In genomic region chr15:57340499-57340898, GRCm38 (mm10) we compare ENCODE assay signal across 23 mouse cellular contexts.
DNase-seq lines count a peak whose midpoint lies in the region; ATAC-seq and TF ChIP-seq lines count a peak whose summit lies in the region.
"Had no signal": no experiment of that assay in that cellular context is flagged by ENCODE, and none has a peak within 500 bp of the region (broad histone marks: within the 10 kb centered on the region; RNA-seq: fewer than 3 reads in every experiment).

No protein-coding gene starts in this region.

- H3K9me3 ChIP-seq in forebrain, embryonic 13.5 days (replicated peaks): no peaks in the 10 kb centered on the region
- H3K9me3 ChIP-seq in forebrain, embryonic 12.5 days: no peaks in the 10 kb centered on the region
- no peaks in the 10 kb centered on the region for H3K9me3 ChIP-seq in liver, postnatal 0 days (ENCODE audit: low read length)
- H3K9me3 ChIP-seq: embryonic facial prominence, embryonic 10.5 days; G1E; limb, embryonic 12.5 days; liver, embryonic 12.5 days had no signal

- peak; percentile 10 to 44 for DNase-seq in layer of hippocampus, adult 18-20 months (ENCODE audit: low spot score in 2 of 2)
- DNase-seq in layer of hippocampus, adult 9-10 months (ENCODE audit: low spot score): no peak
- peak; percentile 20 for DNase-seq in brain, embryonic 18.5 days (ENCODE audit: low read depth, low spot score)
- DNase-seq in layer of hippocampus, postnatal 14 days (ENCODE audit: low spot score in 2 of 2): peak; percentile 8 to 70
- DNase-seq in liver, postnatal 0 days: no peak
- no peak for DNase-seq in cerebellum, adult 9-11 months
- DNase-seq: gastrocnemius, postnatal 10 days; heart, adult 11 months; heart, postnatal 36 days; kidney, adult 2 months; kidney, postnatal 14 days; lung, embryonic 14.5 days; lung, postnatal 36 days; right cerebral cortex, adult 18-20 months; thymus, postnatal 14 days had no signal

- H3K4me3 ChIP-seq in forebrain, embryonic 13.5 days: no peak overlapping the region
- no peak overlapping the region for H3K4me3 ChIP-seq in forebrain, embryonic 12.5 days (replicated peaks)
- H3K4me3 ChIP-seq in liver, postnatal 0 days (ENCODE audit: low read depth, low read length): no peak overlapping the region
- H3K4me3 ChIP-seq: embryonic facial prominence, embryonic 10.5 days; limb, embryonic 12.5 days; liver, embryonic 12.5 days had no signal

- H3K36me3 ChIP-seq in forebrain, embryonic 13.5 days (ENCODE audit: poor library complexity, severe bottlenecking): no peaks in the 10 kb centered on the region
- no peaks in the 10 kb centered on the region for H3K36me3 ChIP-seq in forebrain, embryonic 12.5 days (replicated peaks)
- H3K36me3 ChIP-seq in liver, postnatal 0 days (replicated peaks; ENCODE audit: insufficient read depth, low read length): no peaks in the 10 kb centered on the region
- H3K36me3 ChIP-seq: embryonic facial prominence, embryonic 10.5 days; G1E; limb, embryonic 12.5 days; liver, embryonic 12.5 days had no signal

- H3K9ac ChIP-seq in forebrain, embryonic 13.5 days: no peak overlapping the region
- H3K9ac ChIP-seq in forebrain, embryonic 12.5 days: no peak overlapping the region
- H3K9ac ChIP-seq in liver, postnatal 0 days (replicated peaks): no peak overlapping the region
- H3K9ac ChIP-seq: limb, embryonic 12.5 days; liver, embryonic 12.5 days; lung, embryonic 14.5 days had no signal

- 44% methylated on average over 3 of the region's 3 CpGs for WGBS in forebrain, embryonic 13.5 days
- 67% methylated on average over 3 of the region's 3 CpGs for WGBS in forebrain, embryonic 12.5 days
- WGBS in liver, postnatal 0 days (ENCODE audit: insufficient replicate concordance): 40% methylated on average over 3 of the region's 3 CpGs

- no peak for TF ChIP-seq EP300 in liver, postnatal 0 days (IDR thresholded peaks at IDR 0.05; ENCODE audit: low read depth)

- H3K4me1 ChIP-seq in forebrain, embryonic 13.5 days: 0 out of 2 replicates have a peak, but pooled peaks cover 3% of the 10 kb centered on the region
- no peaks in the 10 kb centered on the region for H3K4me1 ChIP-seq in forebrain, embryonic 12.5 days
- H3K4me1 ChIP-seq in liver, postnatal 0 days (ENCODE audit: insufficient read depth): no peaks in the 10 kb centered on the region
- H3K4me1 ChIP-seq: embryonic facial prominence, embryonic 10.5 days; limb, embryonic 12.5 days; liver, embryonic 12.5 days had no signal

- ATAC-seq in forebrain, embryonic 13.5 days: peak; percentile 84
- ATAC-seq in forebrain, embryonic 12.5 days (ENCODE audit: low FRiP score): no peak
- ATAC-seq in liver, postnatal 0 days: no peak
- ATAC-seq: inflammation-experienced regulatory T-cells, adult 6 months; liver, embryonic 12.5 days; midbrain, embryonic 16.5 days had no signal

- no peak overlapping the region for H3K4me2 ChIP-seq in forebrain, embryonic 13.5 days
- no peak overlapping the region for H3K4me2 ChIP-seq in forebrain, embryonic 12.5 days
- H3K4me2 ChIP-seq in liver, postnatal 0 days (ENCODE audit: low read depth, low read length): no peak overlapping the region
- H3K4me2 ChIP-seq: limb, embryonic 12.5 days; liver, embryonic 12.5 days; lung, embryonic 14.5 days had no signal

- no peak overlapping the region for H3K27ac ChIP-seq in forebrain, embryonic 13.5 days
- H3K27ac ChIP-seq in forebrain, embryonic 12.5 days: no peak overlapping the region
- no peak overlapping the region for H3K27ac ChIP-seq in liver, postnatal 0 days (ENCODE audit: low read depth)
- H3K27ac ChIP-seq: embryonic facial prominence, embryonic 10.5 days; limb, embryonic 12.5 days; liver, embryonic 12.5 days had no signal

- no peaks in the 10 kb centered on the region for H3K27me3 ChIP-seq in forebrain, embryonic 13.5 days
- no peaks in the 10 kb centered on the region for H3K27me3 ChIP-seq in forebrain, embryonic 12.5 days
- H3K27me3 ChIP-seq in liver, postnatal 0 days (ENCODE audit: insufficient read depth, low read length): no peaks in the 10 kb centered on the region
- H3K27me3 ChIP-seq: limb, embryonic 12.5 days; liver, embryonic 12.5 days had no signal

- no peak for TF ChIP-seq CTCF in liver, postnatal 0 days (IDR thresholded peaks at IDR 0.05; ENCODE audit: low read depth)

Comparison
In these comparisons a context has a peak if more than half of its experiments do, and no peak if none do; other contexts are left out.
1. DNase-seq: peak in layer of hippocampus, adult 18-20 months (2 of 2), brain, embryonic 18.5 days (single experiment) and layer of hippocampus, postnatal 14 days (2 of 2); none in layer of hippocampus, adult 9-10 months (single experiment), liver, postnatal 0 days (single experiment) and cerebellum, adult 9-11 months (single experiment).